ENCODE assay signal across 18 mouse cellular contexts in genomic region chr10:78417888-78418287, GRCm38 (mm10). TPM values are rescaled to one million over a fixed set of nuclear protein-coding genes. Genes with fewer than 3 reads are reported as not detected.
DNase-seq lines count a peak whose midpoint lies in the region; ATAC-seq and TF ChIP-seq lines count a peak whose summit lies in the region.
"Had no signal": no experiment of that assay in that cellular context is flagged by ENCODE, and none has a peak within 500 bp of the region (broad histone marks: within the 10 kb centered on the region; RNA-seq: fewer than 3 reads in every experiment).

No protein-coding gene starts in this region.

- in situ Hi-C loops in ES-E14 (cut with MboI; ENCODE audit: low sequenced_read_pairs in 2 of 2, unreplicated experiment in 2 of 2): no loop called here

- ATAC-seq in limb, embryonic 14.5 days (ENCODE audit: low FRiP score, low read depth): no peak
- ATAC-seq in forebrain, embryonic 15.5 days (replicated peaks): no peak
- ATAC-seq: forebrain, postnatal 0 days; liver, embryonic 12.5 days had no signal

- DNase-seq in limb, embryonic 14.5 days (ENCODE audit: low spot score): no peak
- DNase-seq in limb, embryonic 10.5 days (ENCODE audit: low spot score): no peak
- DNase-seq in ES-E14 (ENCODE audit: low read depth, low spot score): no peak
- peak; percentile 68 for DNase-seq in adrenal gland, postnatal 10 days
- no peak for DNase-seq in thymus, postnatal 36 days
- no peak for DNase-seq in cerebellum, adult 9-10 months
- DNase-seq: cerebellum, postnatal 14 days; forebrain, postnatal 0 days; gastrocnemius, postnatal 36 days; kidney, adult 9 months; kidney, postnatal 4 days; left cerebral cortex, postnatal 4 days; lung, embryonic 14.5 days; thymus, adult 18-20 months had no signal

- no peak overlapping the region for H3K27ac ChIP-seq in limb, embryonic 14.5 days (replicated peaks; ENCODE audit: low read depth, low read length)
- no peak overlapping the region for H3K27ac ChIP-seq in limb, embryonic 10.5 days
- no peak overlapping the region for H3K27ac ChIP-seq in ES-E14 (ENCODE audit: insufficient read depth, low read depth, low read length, poor library complexity, severe bottlenecking)
- H3K27ac ChIP-seq in forebrain, embryonic 15.5 days (replicated peaks): no peak overlapping the region
- H3K27ac ChIP-seq: liver, embryonic 12.5 days; macrophage; midbrain, embryonic 12.5 days had no signal

- no peak for TF ChIP-seq POLR2A in limb, embryonic 14.5 days (IDR thresholded peaks at IDR 0.05; ENCODE audit: borderline replicate concordance, extremely low read depth, insufficient read depth, insufficient read length)

- WGBS in limb, embryonic 14.5 days: 54% methylated on average over 5 of the region's 5 CpGs
- WGBS in limb, embryonic 10.5 days: 54% methylated on average over 5 of the region's 5 CpGs
- WGBS in forebrain, embryonic 15.5 days: 60% methylated on average over 5 of the region's 5 CpGs

- no peak overlapping the region for H3K4me2 ChIP-seq in limb, embryonic 14.5 days (replicated peaks; ENCODE audit: low read depth, low read length, severe bottlenecking)
- no peak overlapping the region for H3K4me2 ChIP-seq in forebrain, embryonic 15.5 days (replicated peaks)
- H3K4me2 ChIP-seq: liver, embryonic 12.5 days; lung, embryonic 14.5 days; midbrain, embryonic 12.5 days had no signal

- H3K27me3 ChIP-seq in limb, embryonic 14.5 days (ENCODE audit: control insufficient read depth, insufficient read depth, low read length): no peaks in the 10 kb centered on the region
- no peaks in the 10 kb centered on the region for H3K27me3 ChIP-seq in limb, embryonic 10.5 days (ENCODE audit: low read depth, poor library complexity, severe bottlenecking)
- no peaks in the 10 kb centered on the region for H3K27me3 ChIP-seq in forebrain, embryonic 15.5 days
- H3K27me3 ChIP-seq: liver, embryonic 12.5 days; midbrain, embryonic 12.5 days had no signal

- H3K4me3 ChIP-seq in limb, embryonic 14.5 days (replicated peaks; ENCODE audit: low read length): no peak overlapping the region
- no peak overlapping the region for H3K4me3 ChIP-seq in limb, embryonic 10.5 days
- no peak overlapping the region for H3K4me3 ChIP-seq in ES-E14 (ENCODE audit: insufficient read depth in 1 of 2, low read depth in 1 of 2, low read length in 2 of 2, poor library complexity in 1 of 2, severe bottlenecking in 1 of 2)
- H3K4me3 ChIP-seq in forebrain, embryonic 15.5 days: no peak overlapping the region
- H3K4me3 ChIP-seq: liver, embryonic 12.5 days; midbrain, embryonic 12.5 days had no signal

- 0 out of 2 replicates have a peak overlapping the region, but pooled peaks have one; percentile 13 for H3K9ac ChIP-seq in limb, embryonic 14.5 days (ENCODE audit: low read depth, low read length, severe bottlenecking)
- H3K9ac ChIP-seq in ES-E14 (ENCODE audit: insufficient read depth, low read depth, low read length, poor library complexity, severe bottlenecking): peak overlapping the region; percentile 45
- no peak overlapping the region for H3K9ac ChIP-seq in forebrain, embryonic 15.5 days (replicated peaks)
- H3K9ac ChIP-seq: forebrain, postnatal 0 days; liver, embryonic 12.5 days; lung, embryonic 14.5 days; midbrain, embryonic 12.5 days had no signal

- H3K4me1 ChIP-seq in limb, embryonic 14.5 days (ENCODE audit: control insufficient read depth, insufficient read depth, low read length): no peaks in the 10 kb centered on the region
- peaks cover 4% of the 10 kb centered on the region; the same call in 1 of the 2 replicates for H3K4me1 ChIP-seq in limb, embryonic 10.5 days
- H3K4me1 ChIP-seq in ES-E14 (ENCODE audit: control insufficient read depth in 2 of 2, insufficient read depth in 2 of 2, low read length in 2 of 2, poor library complexity in 1 of 2): peaks cover 3 to 12% of the 10 kb centered on the region in 2 experiments; a peak in 2 of 4 replicates
- H3K4me1 ChIP-seq in forebrain, embryonic 15.5 days: peaks cover 5% of the 10 kb centered on the region
- H3K4me1 ChIP-seq: midbrain, embryonic 12.5 days had no signal

- no peaks in the 10 kb centered on the region for H3K9me3 ChIP-seq in limb, embryonic 14.5 days (ENCODE audit: control insufficient read depth, low read length)
- H3K9me3 ChIP-seq in limb, embryonic 10.5 days (replicated peaks): no peaks in the 10 kb centered on the region
- no peaks in the 10 kb centered on the region for H3K9me3 ChIP-seq in ES-E14 (ENCODE audit: control insufficient read depth, insufficient read depth, low read depth, low read length)
- no peaks in the 10 kb centered on the region for H3K9me3 ChIP-seq in forebrain, embryonic 15.5 days
- H3K9me3 ChIP-seq: liver, embryonic 12.5 days; midbrain, embryonic 12.5 days had no signal

- no peaks in the 10 kb centered on the region for H3K36me3 ChIP-seq in limb, embryonic 14.5 days (ENCODE audit: control insufficient read depth, insufficient read depth, low read length)
- no peaks in the 10 kb centered on the region for H3K36me3 ChIP-seq in limb, embryonic 10.5 days
- H3K36me3 ChIP-seq in ES-E14 (ENCODE audit: control insufficient read depth, insufficient read depth, low read length, poor library complexity, severe bottlenecking): no peaks in the 10 kb centered on the region
- H3K36me3 ChIP-seq in forebrain, embryonic 15.5 days: no peaks in the 10 kb centered on the region
- H3K36me3 ChIP-seq: liver, embryonic 12.5 days; midbrain, embryonic 12.5 days had no signal

TF ChIP-seq in ES-E14, 5 proteins besides CTCF, POLR2A, EP300 and RAD21:
- TF ChIP-seq MAFK (IDR thresholded peaks at IDR 0.05; ENCODE audit: insufficient read depth, low read depth, low read length) (peak; percentile 41; the same call in 1 of the 2 replicates), HCFC1 (IDR thresholded peaks at IDR 0.05; ENCODE audit: borderline replicate concordance, insufficient read depth, low read length) (no peak)

RNA-seq across cellular contexts. Expression of gene Rrp1, which starts 5.0 kb away (rescaled TPM):
- polyA plus RNA-seq in limb, embryonic 14.5 days (2012; rRNA removed): 159 and 279 TPM in 2 replicates
- polyA plus RNA-seq in limb, embryonic 14.5 days (2014; fragmentation: Nextera tagmentation; extraction: Ambion mirVana): 224 and 245 TPM in 2 replicates
- 355 and 359 TPM in 2 replicates for polyA plus RNA-seq in limb, embryonic 10.5 days (2016; fragmentation: Nextera tagmentation; extraction: Ambion mirVana)
- total RNA-seq in ES-E14 (2012; rRNA removed): 161 and 182 TPM in 2 replicates
- 100 to 1,000 TPM; 186 to 194 TPM for total RNA-seq in adrenal gland, postnatal 10 days (2021)
- 395 and 412 TPM in 2 replicates for polyA plus RNA-seq in forebrain, embryonic 15.5 days (2015; fragmentation: Nextera tagmentation; extraction: Ambion mirVana)

RNA-seq across cellular contexts. Expression of gene Cstb, which starts 7.6 kb away (rescaled TPM):
- 126 and 157 TPM in 2 replicates for polyA plus RNA-seq in limb, embryonic 14.5 days (2012; rRNA removed)
- 303 and 338 TPM in 2 replicates for polyA plus RNA-seq in limb, embryonic 14.5 days (2014; fragmentation: Nextera tagmentation; extraction: Ambion mirVana)
- polyA plus RNA-seq in limb, embryonic 10.5 days (2016; fragmentation: Nextera tagmentation; extraction: Ambion mirVana): 148 and 152 TPM in 2 replicates
- total RNA-seq in ES-E14 (2012; rRNA removed): 110 and 150 TPM in 2 replicates
- 100 to 1,000 TPM; 130 to 150 TPM for total RNA-seq in adrenal gland, postnatal 10 days (2021)
- polyA plus RNA-seq in forebrain, embryonic 15.5 days (2015; fragmentation: Nextera tagmentation; extraction: Ambion mirVana): 100 and 115 TPM in 2 replicates

RNA-seq across cellular contexts. Expression of gene Pdxk, which starts 46.9 kb away (rescaled TPM):
- 9.8 and 11.2 TPM in 2 replicates for polyA plus RNA-seq in limb, embryonic 14.5 days (2012; rRNA removed)
- 8.8 and 8.9 TPM in 2 replicates for polyA plus RNA-seq in limb, embryonic 14.5 days (2014; fragmentation: Nextera tagmentation; extraction: Ambion mirVana)
- 11.7 and 11.8 TPM in 2 replicates for polyA plus RNA-seq in limb, embryonic 10.5 days (2016; fragmentation: Nextera tagmentation; extraction: Ambion mirVana)
- 10.1 and 10.3 TPM in 2 replicates for total RNA-seq in ES-E14 (2012; rRNA removed)
- 10 to 100 TPM; 26.7 to 27.5 TPM for total RNA-seq in adrenal gland, postnatal 10 days (2021)
- polyA plus RNA-seq in forebrain, embryonic 15.5 days (2015; fragmentation: Nextera tagmentation; extraction: Ambion mirVana): 13.6 and 13.9 TPM in 2 replicates
